Mouse (Mus musculus): ENCODE measurements at regions not wholly inside any gene's neighbourhood (a gene's known extent, or its start where the extent isn't known, plus 50 kb on each side); places are given as distances from the start of the nearest gene placed in this dataset.

- Histone ChIP-seq H3K9me3 (ENCODE audit: control insufficient read depth, low read length) (no peaks in the 10 kb centered on the region), H3K27ac (no peak overlapping the region), H3K4me2 (ENCODE audit: low read depth) (no peak overlapping the region), H3K36me3 (replicated peaks; ENCODE audit: control insufficient read depth, insufficient read depth, low read depth) (no peaks in the 10 kb centered on the region), H3K4me3 (ENCODE audit: insufficient read depth in 1 of 2, low read depth in 2 of 2, low read length in 2 of 2) (no peak overlapping the region), H3K9ac (replicated peaks) (no peak overlapping the region), H3K27me3 (ENCODE audit: control insufficient read depth, insufficient read depth, low read length) (no peaks in the 10 kb centered on the region), H3K4me1 (replicated peaks; ENCODE audit: control insufficient read depth in 2 of 2, insufficient read depth in 2 of 2, low read length in 1 of 2) (no peaks in the 10 kb centered on the region)
- 21% methylated on average over 3 of the region's 3 CpGs for WGBS (ENCODE audit: insufficient replicate concordance)
- TF ChIP-seq EP300 (IDR thresholded peaks at IDR 0.05; ENCODE audit: low read depth), result no peak
- TF ChIP-seq CTCF (IDR thresholded peaks at IDR 0.05; ENCODE audit: low read depth), result no peak
- no peak for DNase-seq (ENCODE audit: low read depth in 3 of 3, low spot score in 3 of 3)
- no peak for ATAC-seq (ENCODE audit: insufficient read depth)
Measured at GRCm38 (mm10) chr8:8051186-8051585, 609.9 kb downstream of the Efnb2 start.

GRCm38 (mm10) chr8:8050778-8051177 lies 610.3 kb downstream of the Efnb2 start:
- TF ChIP-seq CTCF (IDR thresholded peaks at IDR 0.05; ENCODE audit: low read depth), result no peak
- TF ChIP-seq EP300 (IDR thresholded peaks at IDR 0.05; ENCODE audit: low read depth), result no peak
- H3K27ac ChIP-seq, result no peak overlapping the region
- no peak overlapping the region for H3K9ac ChIP-seq (replicated peaks)
- ATAC-seq (ENCODE audit: insufficient read depth), result no peak
- no peaks in the 10 kb centered on the region for H3K27me3 ChIP-seq (ENCODE audit: control insufficient read depth, insufficient read depth, low read length)
- H3K4me2 ChIP-seq (ENCODE audit: low read depth), result no peak overlapping the region
- 51% methylated on average over 3 of the region's 3 CpGs for WGBS (ENCODE audit: insufficient replicate concordance)
- H3K4me3 ChIP-seq (ENCODE audit: insufficient read depth in 1 of 2, low read depth in 2 of 2, low read length in 2 of 2), result no peak overlapping the region
- no peaks in the 10 kb centered on the region for H3K9me3 ChIP-seq (ENCODE audit: control insufficient read depth, low read length)
- no peaks in the 10 kb centered on the region for H3K36me3 ChIP-seq (replicated peaks; ENCODE audit: control insufficient read depth, insufficient read depth, low read depth)
- no peak for DNase-seq (ENCODE audit: low read depth in 3 of 3, low spot score in 3 of 3)
- no peaks in the 10 kb centered on the region for H3K4me1 ChIP-seq (replicated peaks; ENCODE audit: control insufficient read depth in 2 of 2, insufficient read depth in 2 of 2, low read length in 1 of 2)

- no peaks in the 10 kb centered on the region for H3K4me1 ChIP-seq (replicated peaks; ENCODE audit: control insufficient read depth in 2 of 2, insufficient read depth in 2 of 2, low read length in 1 of 2)
- TF ChIP-seq EP300 (IDR thresholded peaks at IDR 0.05; ENCODE audit: low read depth), result no peak
- H3K27me3 ChIP-seq (ENCODE audit: control insufficient read depth, insufficient read depth, low read length), result no peaks in the 10 kb centered on the region
- DNase-seq (ENCODE audit: low read depth in 3 of 3, low spot score in 3 of 3), result no peak
- ATAC-seq (ENCODE audit: insufficient read depth), result no peak
- H3K36me3 ChIP-seq (replicated peaks; ENCODE audit: control insufficient read depth, insufficient read depth, low read depth), result no peaks in the 10 kb centered on the region
- no peak overlapping the region for H3K4me2 ChIP-seq (ENCODE audit: low read depth)
- H3K9me3 ChIP-seq (ENCODE audit: control insufficient read depth, low read length), result no peaks in the 10 kb centered on the region
- H3K9ac ChIP-seq (replicated peaks), result no peak overlapping the region
- H3K4me3 ChIP-seq (ENCODE audit: insufficient read depth in 1 of 2, low read depth in 2 of 2, low read length in 2 of 2), result no peak overlapping the region
- no peak overlapping the region for H3K27ac ChIP-seq
- 35% methylated on average over 1 of the region's 1 CpGs for whole genome bisulfite sequencing (ENCODE audit: insufficient replicate concordance)
Measured at GRCm38 (mm10) chr8:8044926-8045325, 616.1 kb downstream of the Efnb2 start.

DNA sequence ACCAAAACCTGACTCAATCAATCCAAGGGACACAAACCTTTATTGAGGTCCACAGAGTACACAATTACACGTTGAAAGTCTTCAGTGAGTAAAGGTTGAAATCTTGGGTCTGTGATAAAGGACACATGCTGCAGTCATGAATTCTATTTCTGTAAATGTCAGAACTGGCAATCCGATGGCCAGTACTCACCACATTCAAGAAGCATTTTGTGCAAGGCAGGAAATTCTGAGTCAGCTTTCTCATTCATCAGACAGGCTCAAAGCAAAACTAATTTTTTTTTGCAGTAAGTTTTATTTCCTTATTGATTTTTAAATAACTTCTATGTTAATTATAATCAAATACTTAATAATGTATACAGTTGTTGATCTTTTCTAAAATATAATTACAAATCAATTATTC lies 616.7 kb downstream of the Efnb2 start:
- Histone ChIP-seq H3K4me1 (replicated peaks; ENCODE audit: control insufficient read depth in 2 of 2, insufficient read depth in 2 of 2, low read length in 1 of 2) (no peaks in the 10 kb centered on the region), H3K4me3 (ENCODE audit: insufficient read depth in 1 of 2, low read depth in 2 of 2, low read length in 2 of 2) (no peak overlapping the region), H3K9me3 (ENCODE audit: control insufficient read depth, low read length) (no peaks in the 10 kb centered on the region), H3K27ac (no peak overlapping the region), H3K4me2 (ENCODE audit: low read depth) (no peak overlapping the region), H3K9ac (replicated peaks) (no peak overlapping the region), H3K27me3 (ENCODE audit: control insufficient read depth, insufficient read depth, low read length) (no peaks in the 10 kb centered on the region), H3K36me3 (replicated peaks; ENCODE audit: control insufficient read depth, insufficient read depth, low read depth) (no peaks in the 10 kb centered on the region)
- TF ChIP-seq CTCF (IDR thresholded peaks at IDR 0.05; ENCODE audit: low read depth) (no peak), EP300 (IDR thresholded peaks at IDR 0.05; ENCODE audit: low read depth) (no peak)
- ATAC-seq (ENCODE audit: insufficient read depth) (no peak), DNase-seq (ENCODE audit: low read depth in 3 of 3, low spot score in 3 of 3) (no peak)
- 44% methylated on average over 2 of the region's 2 CpGs for WGBS (ENCODE audit: insufficient replicate concordance)

- H3K27me3 ChIP-seq (ENCODE audit: control insufficient read depth, insufficient read depth, low read length), result no peaks in the 10 kb centered on the region
- TF ChIP-seq EP300 (IDR thresholded peaks at IDR 0.05; ENCODE audit: low read depth) (no peak), CTCF (IDR thresholded peaks at IDR 0.05; ENCODE audit: low read depth) (no peak)
- WGBS (ENCODE audit: insufficient replicate concordance), result 38% methylated on average over 1 of the region's 1 CpGs
- H3K27ac ChIP-seq, result no peak overlapping the region
- H3K9me3 ChIP-seq (ENCODE audit: control insufficient read depth, low read length), result no peaks in the 10 kb centered on the region
- DNase-seq (ENCODE audit: low read depth in 3 of 3, low spot score in 3 of 3), result no peak
- no peak overlapping the region for H3K4me2 ChIP-seq (ENCODE audit: low read depth)
- H3K4me1 ChIP-seq (replicated peaks; ENCODE audit: control insufficient read depth in 2 of 2, insufficient read depth in 2 of 2, low read length in 1 of 2), result no peaks in the 10 kb centered on the region
- no peak overlapping the region for H3K9ac ChIP-seq (replicated peaks)
- no peaks in the 10 kb centered on the region for H3K36me3 ChIP-seq (replicated peaks; ENCODE audit: control insufficient read depth, insufficient read depth, low read depth)
- ATAC-seq (ENCODE audit: insufficient read depth), result no peak
- no peak overlapping the region for H3K4me3 ChIP-seq (ENCODE audit: insufficient read depth in 1 of 2, low read depth in 2 of 2, low read length in 2 of 2)
Measured at GRCm38 (mm10) chr8:8037929-8038328, 623.1 kb downstream of the Efnb2 start.

- no peaks in the 10 kb centered on the region for H3K4me1 ChIP-seq (replicated peaks; ENCODE audit: control insufficient read depth in 2 of 2, insufficient read depth in 2 of 2, low read length in 1 of 2)
- DNase-seq (ENCODE audit: low read depth in 3 of 3, low spot score in 3 of 3), result no peak
- ATAC-seq (ENCODE audit: insufficient read depth), result no peak
- H3K4me3 ChIP-seq (ENCODE audit: insufficient read depth in 1 of 2, low read depth in 2 of 2, low read length in 2 of 2), result no peak overlapping the region
- no peak overlapping the region for H3K9ac ChIP-seq (replicated peaks)
- TF ChIP-seq CTCF (IDR thresholded peaks at IDR 0.05; ENCODE audit: low read depth), result no peak
- no peak for TF ChIP-seq EP300 (IDR thresholded peaks at IDR 0.05; ENCODE audit: low read depth)
- H3K36me3 ChIP-seq (replicated peaks; ENCODE audit: control insufficient read depth, insufficient read depth, low read depth), result no peaks in the 10 kb centered on the region
- H3K4me2 ChIP-seq (ENCODE audit: low read depth), result no peak overlapping the region
- no peak overlapping the region for H3K27ac ChIP-seq
- no peaks in the 10 kb centered on the region for H3K27me3 ChIP-seq (ENCODE audit: control insufficient read depth, insufficient read depth, low read length)
- WGBS (ENCODE audit: insufficient replicate concordance), result 48% methylated on average over 4 of the region's 4 CpGs
- H3K9me3 ChIP-seq (ENCODE audit: control insufficient read depth, low read length), result no peaks in the 10 kb centered on the region
Measured at GRCm38 (mm10) chr8:8011151-8011550, 649.9 kb downstream of the Efnb2 start.

Data from liver, embryonic 14.5 days (tissue).